Comparison of ENCODE assay signal across 18 mouse cellular contexts in genomic region chr10:56425016-56425798, GRCm38 (mm10). TPM values are rescaled to one million over a fixed set of nuclear protein-coding genes. Genes with fewer than 3 reads are reported as not detected.
DNase-seq lines count a peak whose midpoint lies in the region; ATAC-seq lines count a peak whose summit lies in the region.
"Had no signal": no experiment of that assay in that cellular context is flagged by ENCODE, and none has a peak within 500 bp of the region (broad histone marks: within the 10 kb centered on the region; RNA-seq: fewer than 3 reads in every experiment).

No protein-coding gene starts in this region.

- ATAC-seq in frontal cortex, adult (ENCODE audit: low TSS enrichment) = 0 out of 2 replicates have a peak, but pooled peaks have one; percentile 31
- peak; percentile 41; the same call in 1 of the 2 replicates for ATAC-seq in embryonic facial prominence, embryonic 12.5 days (ENCODE audit: insufficient number of reproducible peaks, insufficient read depth, low FRiP score, low TSS enrichment)
- 0 out of 2 replicates have a peak, but pooled peaks have one; percentile 13 for ATAC-seq in stomach, embryonic 16.5 days (ENCODE audit: insufficient read depth, low FRiP score)
- no peak for ATAC-seq in liver, embryonic 11.5 days (replicated peaks; ENCODE audit: low FRiP score)
- no peak for ATAC-seq in midbrain, embryonic 14.5 days (ENCODE audit: low FRiP score, low TSS enrichment)
- ATAC-seq: forebrain, embryonic 15.5 days; hindbrain, embryonic 16.5 days; intestine, embryonic 16.5 days had no signal

- H3K9ac ChIP-seq in embryonic facial prominence, embryonic 12.5 days = no peak overlapping the region
- H3K9ac ChIP-seq in stomach, embryonic 16.5 days (ENCODE audit: low read length) = no peak overlapping the region
- H3K9ac ChIP-seq in liver, embryonic 11.5 days (ENCODE audit: low read depth, low read length) = no peak overlapping the region
- H3K9ac ChIP-seq in midbrain, embryonic 14.5 days (replicated peaks; ENCODE audit: low read length) = no peak overlapping the region
- H3K9ac ChIP-seq: forebrain, embryonic 15.5 days had no signal

- DNase-seq in frontal cortex, postnatal 36 days (ENCODE audit: low spot score in 2 of 2) = no peak
- DNase-seq in ES-CJ7 (ENCODE audit: low read depth, low spot score) = peak; percentile 60
- no peak for DNase-seq in liver, embryonic 11.5 days (ENCODE audit: low spot score)
- no peak for DNase-seq in midbrain, embryonic 14.5 days
- no peak for DNase-seq in thymus, postnatal 0 days (ENCODE audit: low spot score)
- DNase-seq: cerebellum, adult 8-10 months; gastrocnemius, postnatal 36 days; kidney, postnatal 25 days; lung, postnatal 14 days; retina, postnatal 1 day; right cerebral cortex, postnatal 4 days; thymus, postnatal 4 days had no signal

- peak overlapping the region; percentile 30; the same call in 1 of the 2 replicates for H3K27ac ChIP-seq in embryonic facial prominence, embryonic 12.5 days
- peak overlapping the region; percentile 64 for H3K27ac ChIP-seq in stomach, embryonic 16.5 days (ENCODE audit: low read length)
- no peak overlapping the region for H3K27ac ChIP-seq in liver, embryonic 11.5 days (ENCODE audit: low read depth, low read length)
- no peak overlapping the region for H3K27ac ChIP-seq in midbrain, embryonic 14.5 days (replicated peaks; ENCODE audit: low read depth, low read length)
- H3K27ac ChIP-seq: forebrain, embryonic 15.5 days had no signal

- no peaks in the 10 kb centered on the region for H3K27me3 ChIP-seq in embryonic facial prominence, embryonic 12.5 days
- no peaks in the 10 kb centered on the region for H3K27me3 ChIP-seq in stomach, embryonic 16.5 days (ENCODE audit: control insufficient read depth, insufficient read depth, low read length)
- H3K27me3 ChIP-seq in liver, embryonic 11.5 days (replicated peaks; ENCODE audit: control insufficient read depth, insufficient read depth, low read length) = no peaks in the 10 kb centered on the region
- no peaks in the 10 kb centered on the region for H3K27me3 ChIP-seq in midbrain, embryonic 14.5 days (ENCODE audit: control insufficient read depth, insufficient read depth, low read length)
- H3K27me3 ChIP-seq: forebrain, embryonic 15.5 days had no signal

- no peaks in the 10 kb centered on the region for H3K36me3 ChIP-seq in embryonic facial prominence, embryonic 12.5 days
- H3K36me3 ChIP-seq in stomach, embryonic 16.5 days (ENCODE audit: control insufficient read depth, insufficient read depth, low read length) = no peaks in the 10 kb centered on the region
- H3K36me3 ChIP-seq in liver, embryonic 11.5 days (ENCODE audit: control insufficient read depth, insufficient read depth, low read length) = no peaks in the 10 kb centered on the region
- H3K36me3 ChIP-seq in midbrain, embryonic 14.5 days (ENCODE audit: control insufficient read depth, insufficient read depth, low read length) = no peaks in the 10 kb centered on the region
- H3K36me3 ChIP-seq: forebrain, embryonic 15.5 days had no signal

- no peaks in the 10 kb centered on the region for H3K9me3 ChIP-seq in embryonic facial prominence, embryonic 12.5 days
- H3K9me3 ChIP-seq in stomach, embryonic 16.5 days (replicated peaks; ENCODE audit: control insufficient read depth, low read length) = no peaks in the 10 kb centered on the region
- no peaks in the 10 kb centered on the region for H3K9me3 ChIP-seq in liver, embryonic 11.5 days (ENCODE audit: control insufficient read depth, low read length)
- H3K9me3 ChIP-seq in midbrain, embryonic 14.5 days (ENCODE audit: control insufficient read depth, low read length) = no peaks in the 10 kb centered on the region
- H3K9me3 ChIP-seq: forebrain, embryonic 15.5 days had no signal

- no peak overlapping the region for H3K4me2 ChIP-seq in embryonic facial prominence, embryonic 12.5 days (replicated peaks)
- H3K4me2 ChIP-seq in stomach, embryonic 16.5 days (ENCODE audit: low read depth, low read length) = no peak overlapping the region
- H3K4me2 ChIP-seq in liver, embryonic 11.5 days = no peak overlapping the region
- H3K4me2 ChIP-seq in midbrain, embryonic 14.5 days (ENCODE audit: low read length) = no peak overlapping the region
- H3K4me2 ChIP-seq: forebrain, embryonic 15.5 days had no signal

- 67% methylated on average over 15 of the region's 15 CpGs for whole genome bisulfite sequencing in embryonic facial prominence, embryonic 12.5 days
- WGBS in stomach, embryonic 16.5 days = 74% methylated on average over 15 of the region's 15 CpGs
- WGBS in liver, embryonic 11.5 days = 78% methylated on average over 15 of the region's 15 CpGs
- WGBS in midbrain, embryonic 14.5 days = 83% methylated on average over 15 of the region's 15 CpGs

- peaks cover 11% of the 10 kb centered on the region; the same call in 1 of the 2 replicates for H3K4me1 ChIP-seq in embryonic facial prominence, embryonic 12.5 days
- no peaks in the 10 kb centered on the region for H3K4me1 ChIP-seq in stomach, embryonic 16.5 days (ENCODE audit: control insufficient read depth, insufficient read depth, low read length)
- H3K4me1 ChIP-seq in liver, embryonic 11.5 days (replicated peaks; ENCODE audit: control insufficient read depth, insufficient read depth, low read length) = no peaks in the 10 kb centered on the region
- no peaks in the 10 kb centered on the region for H3K4me1 ChIP-seq in midbrain, embryonic 14.5 days (ENCODE audit: control insufficient read depth, insufficient read depth, low read length)
- H3K4me1 ChIP-seq: forebrain, embryonic 15.5 days had no signal

- H3K4me3 ChIP-seq in embryonic facial prominence, embryonic 12.5 days = no peak overlapping the region
- H3K4me3 ChIP-seq in stomach, embryonic 16.5 days (replicated peaks; ENCODE audit: low read length) = no peak overlapping the region
- H3K4me3 ChIP-seq in liver, embryonic 11.5 days (ENCODE audit: low read depth, low read length) = no peak overlapping the region
- H3K4me3 ChIP-seq in midbrain, embryonic 14.5 days (replicated peaks; ENCODE audit: low read depth, low read length) = no peak overlapping the region
- H3K4me3 ChIP-seq: forebrain, embryonic 15.5 days had no signal

RNA-seq across cellular contexts. Expression of gene Gja1, which starts 48.1 kb away (rescaled TPM):
- 246 and 302 TPM in 2 replicates for polyA plus RNA-seq in embryonic facial prominence, embryonic 12.5 days (2016; fragmentation: Nextera tagmentation; extraction: Ambion mirVana)
- polyA plus RNA-seq in stomach, embryonic 16.5 days (2015; fragmentation: Nextera tagmentation; extraction: Ambion mirVana) = 103 and 126 TPM in 2 replicates
- polyA plus RNA-seq in liver, embryonic 11.5 days (2014; fragmentation: Nextera tagmentation; extraction: Ambion mirVana) = 47.2 and 49.6 TPM in 2 replicates
- 14.1 and 90.0 TPM in 2 replicates for polyA plus RNA-seq in midbrain, embryonic 14.5 days (2014; fragmentation: Nextera tagmentation; extraction: Ambion mirVana)
- polyA plus RNA-seq in thymus, postnatal 0 days (2015; fragmentation: Nextera tagmentation; extraction: Ambion mirVana) = 15.6 and 18.4 TPM in 2 replicates

Comparison
In these comparisons a context has a peak if more than half of its experiments do, and no peak if none do; other contexts are left out.
1. ATAC-seq: peak in frontal cortex, adult (single experiment), embryonic facial prominence, embryonic 12.5 days (single experiment) and stomach, embryonic 16.5 days (single experiment); none in liver, embryonic 11.5 days (single experiment) and midbrain, embryonic 14.5 days (single experiment).
2. H3K27ac ChIP-seq: peak in embryonic facial prominence, embryonic 12.5 days (single experiment) and stomach, embryonic 16.5 days (single experiment); none in liver, embryonic 11.5 days (single experiment) and midbrain, embryonic 14.5 days (single experiment).